Mouse (Mus musculus) midbrain, postnatal 0 days (tissue): ENCODE measurements at regions not wholly inside any gene's neighbourhood (a gene's known extent, or its start where the extent isn't known, plus 50 kb on each side); places are given as distances from the start of the nearest gene placed in this dataset.
"Not testable (repeated sequence)": the region's sequence is repeated elsewhere in the genome, so short reads cannot be mapped to it uniquely, and the experiment has no call there.

Source experiments
- ATAC-seq: fragments of 200-750 bp; cut with Nextera tagmentation; 2 replicates; pipeline ENCODE4 v1.8.0; 2017; ENCODE audit warnings: moderate number of reproducible peaks, mild to moderate bottlenecking, moderate TSS enrichment, moderate library complexity; ENCODE audit not compliant: low FRiP score
- DNase-seq: peaks from one replicate; pipeline ENCODE4 v3.0.0-alpha.2; 2015; ENCODE audit warnings: low spot score
- H3K27ac ChIP-seq: fragments of 300-500 bp; sonication (generic); 2 replicates; pipeline ENCODE4 v1.5.1; 2014; ENCODE audit warnings: low read depth, mild to moderate bottlenecking, low read length, mixed read lengths
- H3K27me3 ChIP-seq: fragments of 300-500 bp; sonication (generic); 2 replicates; pipeline ENCODE4 v1.6.1; 2014; ENCODE audit warnings: low read length, control low read depth, mixed read lengths; ENCODE audit not compliant: insufficient read depth
- H3K36me3 ChIP-seq: fragments of 300-500 bp; sonication (generic); 2 replicates; pipeline ENCODE4 v1.6.1; 2014; ENCODE audit warnings: low read length, control low read depth, mixed read lengths; ENCODE audit not compliant: insufficient read depth
- H3K4me1 ChIP-seq: fragments of 300-500 bp; sonication (generic); 2 replicates; pipeline ENCODE4 v1.6.1; 2014; ENCODE audit warnings: mild to moderate bottlenecking, control low read depth, antibody characterized with exemption, low read length, mixed read lengths; ENCODE audit not compliant: insufficient read depth
- H3K4me2 ChIP-seq: fragments of 300-500 bp; sonication (generic); 2 replicates; pipeline ENCODE4 v1.6.1; 2014; ENCODE audit warnings: low read depth, mild to moderate bottlenecking, low read length, mixed read lengths; ENCODE audit not compliant: poor library complexity, severe bottlenecking
- H3K4me3 ChIP-seq: fragments of 300-500 bp; sonication (generic); 2 replicates; pipeline ENCODE4 v1.5.1; 2014; ENCODE audit warnings: low read depth, mild to moderate bottlenecking, low read length, moderate library complexity
- H3K9ac ChIP-seq: fragments of 300-500 bp; sonication (generic); replicated peaks from 2 replicates; pipeline ENCODE4 v1.6.1; 2014; ENCODE audit warnings: mild to moderate bottlenecking, low read length, moderate library complexity, mixed read lengths; ENCODE audit not compliant: poor library complexity, severe bottlenecking
- H3K9me3 ChIP-seq: fragments of 300-500 bp; sonication (generic); 2 replicates; pipeline ENCODE4 v1.6.1; 2016; ENCODE audit warnings: low read length, control low read depth
- WGBS: fragments of 180-500 bp; shearing (Covaris S2); extraction: QIAGEN DNeasy Blood & Tissue Kit; methylation state at CpG from one replicate; pipeline ENCODE4 v1.1.7; 2014; 5-methylcytosine and 5-hydroxymethylcytosine counted together

GRCm38 (mm10) chr12:17992572-17992971, 301.9 kb downstream of the Hpcal1 start:
- Histone ChIP-seq H3K9ac (0 out of 2 replicates have a peak overlapping the region, but pooled peaks have one; percentile 33), H3K4me2 (peak overlapping the region; percentile 46), H3K4me3 (peak overlapping the region; percentile 46)
- DNase-seq (peak; percentile 63), ATAC-seq (peak; percentile 70; the same call in 1 of the 2 replicates)
- WGBS: under 1% methylated on average over 19 of the region's 44 CpGs
- H3K27ac ChIP-seq, H3K27me3 ChIP-seq, H3K36me3 ChIP-seq, H3K9me3 ChIP-seq, H3K4me1 ChIP-seq: not testable (repeated sequence)

- H3K27me3 ChIP-seq, H3K27ac ChIP-seq, H3K9ac ChIP-seq, H3K4me1 ChIP-seq, H3K9me3 ChIP-seq, H3K36me3 ChIP-seq, ATAC-seq, DNase-seq: not testable (repeated sequence)
- whole genome bisulfite sequencing: 11% methylated on average over 22 of the region's 22 CpGs
- Histone ChIP-seq H3K4me3 (peak overlapping the region; percentile 46), H3K4me2 (peak overlapping the region; percentile 37)
Observed at GRCm38 (mm10) chr12:17993368-17993767, 302.7 kb downstream of the Hpcal1 start.
